Mouse (Mus musculus) MEL (cell line): ENCODE results near the gene Gpr21.

Experiments used
- KAT2A ChIP-seq: conservative IDR thresholded peaks from 2 replicates; pipeline ENCODE4 v1.6.1; 2012; ENCODE audit warnings: low read depth, low read length, improper control_type of control experiment, inconsistent platforms
- UBTF ChIP-seq: IDR thresholded peaks from 2 replicates; pipeline ENCODE4 v1.6.1; 2012; ENCODE audit warnings: low read depth, mild to moderate bottlenecking, inconsistent platforms, low read length, improper control_type of control experiment, moderate library complexity, borderline replicate concordance; ENCODE audit not compliant: insufficient read depth

DNA sequence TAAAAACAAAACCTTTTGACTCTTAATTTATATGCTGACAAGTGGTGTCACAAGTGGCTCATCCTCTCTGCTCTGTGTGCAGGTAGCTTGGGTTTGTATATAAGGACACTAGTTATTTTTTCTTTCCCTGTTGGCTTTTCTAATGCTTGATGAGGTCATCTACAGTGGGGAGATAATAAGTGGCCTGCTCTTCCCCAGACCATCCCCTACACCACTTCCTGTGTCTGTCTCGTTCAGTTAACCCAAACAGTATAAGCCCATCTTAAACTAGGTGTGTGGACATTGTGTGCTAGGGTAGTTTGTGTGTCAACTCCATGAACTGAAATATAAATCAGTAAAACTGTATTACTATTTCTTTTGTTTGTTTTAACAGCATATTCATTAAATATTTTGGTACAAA lies 49.9 kb downstream of the Gpr21 start:
- no peak for TF ChIP-seq KAT2A
- TF ChIP-seq UBTF, result no peak
